Mouse (Mus musculus): ENCODE data around the gene Brd2. TPM values are rescaled to one million over a fixed set of nuclear protein-coding genes. Genes with fewer than 3 reads are reported as not detected.
A peak's percentile ranks its signal among the peaks of the same experiment; 100 is the strongest.

Gene Brd2
- total RNA-seq, 1 experiment = 257 TPM

GRCm38 (mm10) chr17:34130073-34130947, 7.9 kb upstream of the Brd2 start:
- no peaks in the 10 kb centered on the region for H3K9me3 ChIP-seq (ENCODE audit: control insufficient read depth, insufficient read depth, low read depth, low read length)
- no peaks in the 10 kb centered on the region for H3K36me3 ChIP-seq (ENCODE audit: control insufficient read depth, insufficient read depth, low read length, poor library complexity, severe bottlenecking)
- H3K9ac ChIP-seq (ENCODE audit: insufficient read depth, low read depth, low read length, poor library complexity, severe bottlenecking) = no peak overlapping the region
- no peak for DNase-seq (ENCODE audit: low read depth, low spot score)
- no peak overlapping the region for H3K4me3 ChIP-seq (ENCODE audit: insufficient read depth in 1 of 2, low read depth in 1 of 2, low read length in 2 of 2, poor library complexity in 1 of 2, severe bottlenecking in 1 of 2)
- TF ChIP-seq CHD2 (IDR thresholded peaks at IDR 0.05; ENCODE audit: low read depth, low read length) = no peak
- no peak for TF ChIP-seq HCFC1 (IDR thresholded peaks at IDR 0.05; ENCODE audit: borderline replicate concordance, insufficient read depth, low read length)
- TF ChIP-seq ZC3H11A (IDR thresholded peaks at IDR 0.05; ENCODE audit: borderline replicate concordance, low read depth, low read length) = no peak
- peaks cover 3 to 19% of the 10 kb centered on the region in 2 experiments; a peak in 2 of 4 replicates for H3K4me1 ChIP-seq (ENCODE audit: control insufficient read depth in 2 of 2, insufficient read depth in 2 of 2, low read length in 2 of 2, poor library complexity in 1 of 2)
- H3K27ac ChIP-seq (ENCODE audit: insufficient read depth, low read depth, low read length, poor library complexity, severe bottlenecking) = no peak overlapping the region
- in situ Hi-C loops (cut with MboI; ENCODE audit: low sequenced_read_pairs in 2 of 2, unreplicated experiment in 2 of 2) = no loop called here

GRCm38 (mm10) chr17:34128944-34129791, 6.7 kb upstream of the Brd2 start:
- no peak for TF ChIP-seq ZC3H11A (IDR thresholded peaks at IDR 0.05; ENCODE audit: borderline replicate concordance, low read depth, low read length)
- TF ChIP-seq HCFC1 (IDR thresholded peaks at IDR 0.05; ENCODE audit: borderline replicate concordance, insufficient read depth, low read length) = no peak
- no peak for TF ChIP-seq MAFK (IDR thresholded peaks at IDR 0.05; ENCODE audit: insufficient read depth, low read depth, low read length)
- no peak for TF ChIP-seq CHD2 (IDR thresholded peaks at IDR 0.05; ENCODE audit: low read depth, low read length)
- no peak for TF ChIP-seq ZNF384 (IDR thresholded peaks at IDR 0.05; ENCODE audit: low read depth, low read length)
- 0 out of 2 replicates have a peak overlapping the region, but pooled peaks have one; percentile 15 for H3K9ac ChIP-seq (ENCODE audit: insufficient read depth, low read depth, low read length, poor library complexity, severe bottlenecking)
- no peaks in the 10 kb centered on the region for H3K9me3 ChIP-seq (ENCODE audit: control insufficient read depth, insufficient read depth, low read depth, low read length)
- no peak for DNase-seq (ENCODE audit: low read depth, low spot score)
- no peaks in the 10 kb centered on the region for H3K36me3 ChIP-seq (ENCODE audit: control insufficient read depth, insufficient read depth, low read length, poor library complexity, severe bottlenecking)
- H3K27ac ChIP-seq (ENCODE audit: insufficient read depth, low read depth, low read length, poor library complexity, severe bottlenecking) = no peak overlapping the region
- in situ Hi-C loops (cut with MboI; ENCODE audit: low sequenced_read_pairs in 2 of 2, unreplicated experiment in 2 of 2) = no loop called here
- H3K4me3 ChIP-seq (ENCODE audit: insufficient read depth in 1 of 2, low read depth in 1 of 2, low read length in 2 of 2, poor library complexity in 1 of 2, severe bottlenecking in 1 of 2) = peak overlapping the region; percentile 20 to 29; a peak in 2 of 4 replicates
- H3K4me1 ChIP-seq (ENCODE audit: control insufficient read depth in 2 of 2, insufficient read depth in 2 of 2, low read length in 2 of 2, poor library complexity in 1 of 2) = peaks cover 3 to 19% of the 10 kb centered on the region in 2 experiments; a peak in 2 of 4 replicates

- DNase-seq (ENCODE audit: low read depth, low spot score) = no peak
- TF ChIP-seq MAFK (IDR thresholded peaks at IDR 0.05; ENCODE audit: insufficient read depth, low read depth, low read length) = no peak
- no peak for TF ChIP-seq ZNF384 (IDR thresholded peaks at IDR 0.05; ENCODE audit: low read depth, low read length)
- no peak for TF ChIP-seq ZC3H11A (IDR thresholded peaks at IDR 0.05; ENCODE audit: borderline replicate concordance, low read depth, low read length)
- TF ChIP-seq HCFC1 (IDR thresholded peaks at IDR 0.05; ENCODE audit: borderline replicate concordance, insufficient read depth, low read length) = no peak
- no peak for TF ChIP-seq CHD2 (IDR thresholded peaks at IDR 0.05; ENCODE audit: low read depth, low read length)
- Histone ChIP-seq H3K4me3 (ENCODE audit: insufficient read depth in 1 of 2, low read depth in 1 of 2, low read length in 2 of 2, poor library complexity in 1 of 2, severe bottlenecking in 1 of 2) (peak overlapping the region; percentile 20 to 29; a peak in 2 of 4 replicates), H3K36me3 (ENCODE audit: control insufficient read depth, insufficient read depth, low read length, poor library complexity, severe bottlenecking) (no peaks in the 10 kb centered on the region), H3K27ac (ENCODE audit: insufficient read depth, low read depth, low read length, poor library complexity, severe bottlenecking) (no peak overlapping the region), H3K4me1 (ENCODE audit: control insufficient read depth in 2 of 2, insufficient read depth in 2 of 2, low read length in 2 of 2, poor library complexity in 1 of 2) (peaks cover 3 to 19% of the 10 kb centered on the region in 2 experiments; a peak in 2 of 4 replicates), H3K9me3 (ENCODE audit: control insufficient read depth, insufficient read depth, low read depth, low read length) (no peaks in the 10 kb centered on the region), H3K9ac (ENCODE audit: insufficient read depth, low read depth, low read length, poor library complexity, severe bottlenecking) (0 out of 2 replicates have a peak overlapping the region, but pooled peaks have one; percentile 15)
- in situ Hi-C loops (cut with MboI; ENCODE audit: low sequenced_read_pairs in 2 of 2, unreplicated experiment in 2 of 2) = no loop called here
Measured at GRCm38 (mm10) chr17:34128264-34128937, 6.0 kb upstream of the Brd2 start.

- no peak for DNase-seq (ENCODE audit: low read depth, low spot score)
- Histone ChIP-seq H3K36me3 (ENCODE audit: control insufficient read depth, insufficient read depth, low read length, poor library complexity, severe bottlenecking) (no peaks in the 10 kb centered on the region), H3K4me1 (ENCODE audit: control insufficient read depth in 2 of 2, insufficient read depth in 2 of 2, low read length in 2 of 2, poor library complexity in 1 of 2) (peaks cover 3 to 19% of the 10 kb centered on the region in 2 experiments; a peak in 2 of 4 replicates), H3K4me3 (ENCODE audit: insufficient read depth in 1 of 2, low read depth in 1 of 2, low read length in 2 of 2, poor library complexity in 1 of 2, severe bottlenecking in 1 of 2) (no peak overlapping the region), H3K27ac (ENCODE audit: insufficient read depth, low read depth, low read length, poor library complexity, severe bottlenecking) (peak overlapping the region; percentile 26; the same call in 1 of the 2 replicates), H3K9me3 (ENCODE audit: control insufficient read depth, insufficient read depth, low read depth, low read length) (no peaks in the 10 kb centered on the region), H3K9ac (ENCODE audit: insufficient read depth, low read depth, low read length, poor library complexity, severe bottlenecking) (no peak overlapping the region)
- TF ChIP-seq ZC3H11A (IDR thresholded peaks at IDR 0.05; ENCODE audit: borderline replicate concordance, low read depth, low read length) (no peak), ZNF384 (IDR thresholded peaks at IDR 0.05; ENCODE audit: low read depth, low read length) (no peak), MAFK (IDR thresholded peaks at IDR 0.05; ENCODE audit: insufficient read depth, low read depth, low read length) (no peak), HCFC1 (IDR thresholded peaks at IDR 0.05; ENCODE audit: borderline replicate concordance, insufficient read depth, low read length) (no peak), CHD2 (IDR thresholded peaks at IDR 0.05; ENCODE audit: low read depth, low read length) (no peak)
- in situ Hi-C loops (cut with MboI; ENCODE audit: low sequenced_read_pairs in 2 of 2, unreplicated experiment in 2 of 2) = no loop called here
Measured at GRCm38 (mm10) chr17:34127475-34127874, 5.0 kb upstream of the Brd2 start.

All from ES-E14 (cell line).